Mouse (Mus musculus) cortical plate, adult 2 months (tissue): ENCODE measurements around the gene 4932414N04Rik.
"Not testable (repeated sequence)": the region's sequence is repeated elsewhere in the genome, so short reads cannot be mapped to it uniquely, and the experiment has no call there.

ENCODE experiments used
- CTCF ChIP-seq: fragments of 200-500 bp; IDR thresholded peaks from 2 replicates; pipeline ENCODE4 v1.5.1; 2011; ENCODE audit warnings: mild to moderate bottlenecking, control low read depth, low read length; ENCODE audit not compliant: insufficient read depth; ENCODE audit errors: extremely low read depth
- POLR2A ChIP-seq: fragments of 200-500 bp; IDR thresholded peaks from 2 replicates; pipeline ENCODE4 v1.6.1; 2011; ENCODE audit warnings: mild to moderate bottlenecking, low read length, control low read depth; ENCODE audit not compliant: insufficient read depth; ENCODE audit errors: extremely low read depth

DNA sequence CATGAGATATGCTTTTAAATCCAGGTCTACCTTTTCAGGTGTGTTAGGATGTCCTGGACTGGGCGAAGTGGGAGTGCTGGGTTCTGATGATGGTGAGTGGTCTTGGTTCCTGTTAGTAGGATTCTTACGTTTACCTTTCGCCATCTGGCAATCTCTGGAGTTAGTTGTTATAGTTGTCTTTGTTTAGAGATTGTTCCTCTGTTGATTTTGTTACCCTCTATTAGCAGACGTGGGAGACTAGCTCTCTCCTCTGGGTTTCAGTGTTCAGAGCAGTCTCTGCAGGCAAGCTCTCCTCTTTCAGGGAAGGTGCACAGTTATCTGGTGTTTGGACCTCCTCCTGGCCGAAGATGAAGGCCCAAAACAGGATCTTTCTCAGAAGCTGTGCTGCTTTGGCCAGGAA, at the start of gene 4932414N04Rik:
- TF ChIP-seq CTCF, POLR2A: not testable (repeated sequence)
